Mouse (Mus musculus) lung, adult 2 months (tissue): Measurements from ENCODE around the gene Atp11a. TPM values are rescaled to one million over a fixed set of nuclear protein-coding genes. Genes with fewer than 3 reads are reported as not detected.
A peak's percentile ranks its signal among the peaks of the same experiment; 100 is the strongest.

Experiments used
- DNase-seq: peaks from one replicate; pipeline ENCODE4 v3.0.0; 2022
- H3K4me1 ChIP-seq: fragments of 200-500 bp; 2 replicates; pipeline ENCODE4 v1.6.1; 2011; ENCODE audit warnings: low read length; ENCODE audit not compliant: control insufficient read depth, insufficient read depth
- H3K4me3 ChIP-seq: fragments of 200-500 bp; replicated peaks from 2 replicates; pipeline ENCODE3; 2011; ENCODE audit warnings: low read depth, mild to moderate bottlenecking, control low read depth, low read length; ENCODE audit errors: extremely low read depth
- CTCF ChIP-seq: fragments of 200-500 bp; IDR thresholded peaks from 2 replicates; pipeline ENCODE4 v1.5.1; 2011; ENCODE audit warnings: mild to moderate bottlenecking, low read length, control low read depth; ENCODE audit not compliant: insufficient read depth
- POLR2A ChIP-seq: fragments of 200-500 bp; IDR thresholded peaks from 2 replicates; pipeline ENCODE4 v1.6.1; 2011; ENCODE audit warnings: low read depth, mild to moderate bottlenecking, control low read depth, low read length, borderline replicate concordance; ENCODE audit errors: extremely low read depth
- WGBS: fragments of 180-500 bp; shearing (Covaris S2); methylation state at CpG from one replicate; pipeline ENCODE4 v1.1.7; 2018; 5-methylcytosine and 5-hydroxymethylcytosine counted together
- polyA plus RNA-seq: library from polyadenylated mRNA; depleted of rRNA; stranded (reverse); fragments of >200 nt; gene quantifications from 2 replicates; pipeline ENCODE4 v1.2.3, GENCODE M21; 2012

Atp11a gene
- polyA plus RNA-seq, 1 experiment, result 307 TPM

DNA sequence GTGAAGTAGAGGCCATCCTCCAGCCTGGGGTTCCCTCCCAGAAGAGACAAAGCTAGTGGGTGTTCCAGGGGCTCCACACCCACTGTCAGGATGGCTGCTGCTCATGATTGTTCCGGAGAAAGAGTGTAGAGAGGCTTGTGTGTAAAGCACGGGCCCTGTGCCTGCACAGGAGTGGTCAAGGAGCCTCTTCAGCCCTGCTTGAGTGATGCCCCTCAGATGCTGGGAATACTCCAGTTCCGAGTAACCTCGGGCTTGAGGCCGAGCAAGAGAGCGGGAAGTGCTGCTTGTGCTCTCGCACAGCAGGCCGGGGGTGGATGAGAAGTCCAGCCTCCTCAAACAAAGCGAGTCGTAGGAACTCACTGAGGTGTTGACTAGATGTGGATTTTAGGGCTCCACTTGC, 46.3 kb downstream of the Atp11a start:
- peak; percentile 74 for DNase-seq
- Histone ChIP-seq H3K4me1 (peaks cover 53% of the 10 kb centered on the region), H3K4me3 (no peak overlapping the region)
- WGBS, result 67% methylated on average over 10 of the region's 10 CpGs
- no peak for TF ChIP-seq CTCF
- TF ChIP-seq POLR2A, result no peak

DNA sequence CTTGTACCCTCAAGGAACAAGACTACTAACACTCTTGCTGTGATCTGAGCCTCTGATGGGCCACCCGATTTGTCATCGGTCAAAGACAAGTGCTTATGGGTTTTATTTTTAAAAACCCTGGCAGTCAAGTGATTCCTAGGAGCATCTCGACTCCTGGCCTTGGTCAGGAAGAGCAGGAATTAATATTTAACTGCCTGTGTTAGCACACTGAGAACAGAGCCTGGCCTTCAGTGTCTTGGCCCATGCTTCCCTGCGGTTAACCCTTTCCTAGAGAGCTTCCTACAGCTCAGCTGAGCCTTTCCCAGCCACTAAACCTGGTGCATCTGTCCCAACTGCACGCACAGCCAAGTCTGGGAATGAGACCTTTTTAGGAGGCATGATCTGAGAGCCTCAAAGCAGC, 48.1 kb downstream of the Atp11a start:
- Histone ChIP-seq H3K4me3 (no peak overlapping the region), H3K4me1 (peaks cover 44% of the 10 kb centered on the region)
- DNase-seq, result no peak
- no peak for TF ChIP-seq POLR2A
- 65% methylated on average over 5 of the region's 5 CpGs for WGBS

DNA sequence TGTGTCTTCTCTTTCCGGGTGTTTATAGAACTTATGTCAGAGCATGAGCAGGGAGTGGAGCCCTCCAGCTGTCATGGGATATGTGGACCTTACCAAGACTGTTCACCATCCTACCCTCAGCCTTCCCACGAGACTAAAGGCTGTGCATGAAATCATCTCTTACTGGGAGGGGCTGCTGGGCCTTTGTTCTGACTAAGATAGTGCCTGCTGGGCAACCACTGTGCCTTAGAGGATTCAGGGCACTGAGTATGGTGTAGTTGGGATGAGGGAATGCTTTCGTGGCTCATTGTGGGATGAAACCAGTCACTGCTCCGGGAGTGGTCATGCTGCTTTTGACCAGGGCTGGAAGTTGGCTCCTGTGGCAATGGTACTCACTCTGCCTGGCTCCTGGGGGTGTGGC, 48.8 kb downstream of the Atp11a start:
- TF ChIP-seq POLR2A, result no peak
- Histone ChIP-seq H3K4me3 (no peak overlapping the region), H3K4me1 (peaks cover 40% of the 10 kb centered on the region)
- no peak for DNase-seq
- WGBS, result 62% methylated on average over 4 of the region's 4 CpGs

DNA sequence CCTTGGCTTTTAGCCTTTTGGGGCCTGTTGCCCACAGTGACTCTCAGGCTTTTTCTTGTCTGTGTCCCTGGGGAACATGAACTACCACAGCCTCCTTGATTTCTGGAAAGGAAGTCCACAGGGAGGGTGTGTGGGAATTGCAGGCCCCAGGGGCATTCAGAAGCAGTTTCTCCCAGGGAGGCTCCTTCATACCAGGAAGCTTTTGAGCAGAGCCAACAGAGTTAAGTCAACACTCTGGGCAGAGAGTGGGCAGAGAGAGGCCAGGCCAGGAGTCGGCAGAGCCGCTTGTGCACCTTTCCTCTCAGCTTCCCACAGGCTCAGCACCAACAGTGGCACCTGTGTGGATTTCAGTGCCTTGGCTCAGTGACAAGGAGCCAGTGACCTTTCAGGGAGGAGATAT, 51.2 kb downstream of the Atp11a start:
- 65% methylated on average over 2 of the region's 2 CpGs for WGBS
- TF ChIP-seq POLR2A, result no peak
- no peak for TF ChIP-seq CTCF
- Histone ChIP-seq H3K4me3 (no peak overlapping the region), H3K4me1 (peaks cover 16% of the 10 kb centered on the region)
- DNase-seq, result no peak

GRCm38 (mm10) chr8:12809516-12809915, 52.7 kb downstream of the Atp11a start:
- peaks cover 9% of the 10 kb centered on the region; the same call in 1 of the 2 replicates for H3K4me1 ChIP-seq
- no peak overlapping the region for H3K4me3 ChIP-seq
- WGBS, result 82% methylated on average over 2 of the region's 2 CpGs

DNA sequence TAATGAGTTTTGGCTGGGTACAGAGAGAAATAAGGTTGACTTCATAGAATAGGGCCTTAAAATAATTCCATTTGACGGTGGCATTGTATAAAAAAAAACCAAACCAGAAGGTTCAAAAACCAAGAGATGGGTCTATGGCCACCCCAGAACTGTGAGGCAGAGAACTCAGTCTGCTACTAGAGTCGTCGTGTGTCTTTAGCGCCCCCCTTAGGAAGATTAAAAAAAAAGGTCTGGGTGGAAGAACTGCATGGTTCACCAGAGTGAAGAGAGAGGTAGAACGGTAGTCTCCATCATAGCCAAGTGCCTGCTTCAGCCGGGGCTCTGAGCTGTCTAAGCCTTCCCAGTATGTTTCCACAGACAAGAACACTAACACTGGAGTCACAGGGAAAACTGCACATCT, 54.4 kb downstream of the Atp11a start:
- no peak for DNase-seq
- TF ChIP-seq CTCF (no peak), POLR2A (no peak)
- Histone ChIP-seq H3K4me3 (no peak overlapping the region), H3K4me1 (peaks cover 6% of the 10 kb centered on the region; the same call in 1 of the 2 replicates)
- WGBS, result 40% methylated on average over 6 of the region's 6 CpGs

More at GRCm38 (mm10) chr8:12809516-12809915, 52.7 kb downstream of the Atp11a start:
- no peak for DNase-seq
- TF ChIP-seq CTCF, result no peak
- TF ChIP-seq POLR2A, result no peak

DNA sequence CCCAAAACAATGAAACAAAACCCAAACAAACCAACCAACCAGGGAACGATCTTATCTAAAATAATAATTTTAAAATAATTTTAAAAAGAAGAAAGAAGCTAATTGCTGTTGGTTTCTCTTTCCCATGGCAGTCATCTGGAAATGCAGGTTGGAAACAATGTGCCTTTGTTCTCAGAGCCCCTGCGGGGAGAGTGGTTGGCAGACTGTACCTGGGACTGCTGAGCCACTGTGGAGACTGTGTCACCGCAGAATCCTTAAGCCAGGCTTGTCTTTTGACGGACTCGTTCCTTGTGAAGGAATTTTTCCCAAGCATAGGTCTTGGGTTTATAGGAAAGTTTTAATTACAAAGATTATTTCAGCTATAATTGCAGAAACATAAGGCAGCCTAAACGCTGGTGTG, 59.6 kb downstream of the Atp11a start:
- Histone ChIP-seq H3K4me3 (no peak overlapping the region), H3K4me1 (no peaks in the 10 kb centered on the region)
- TF ChIP-seq CTCF (no peak), POLR2A (no peak)
- DNase-seq, result no peak
- WGBS, result 77% methylated on average over 6 of the region's 6 CpGs

- no peak for DNase-seq
- TF ChIP-seq POLR2A, result no peak
- no peak for TF ChIP-seq CTCF
- Histone ChIP-seq H3K4me3 (no peak overlapping the region), H3K4me1 (peaks cover 3% of the 10 kb centered on the region; the same call in 1 of the 2 replicates)
- 60% methylated on average over 7 of the region's 7 CpGs for whole genome bisulfite sequencing
These were observed 66.1 kb downstream of the Atp11a start for GRCm38 (mm10) chr8:12822892-12823291.

- 62% methylated on average over 10 of the region's 10 CpGs for WGBS
- Histone ChIP-seq H3K4me1 (peaks cover 3% of the 10 kb centered on the region; the same call in 1 of the 2 replicates), H3K4me3 (no peak overlapping the region)
- TF ChIP-seq POLR2A (no peak), CTCF (no peak)
- DNase-seq, result peak; percentile 25
These were observed 67.7 kb downstream of the Atp11a start for GRCm38 (mm10) chr8:12824562-12824961.

- peaks cover 3% of the 10 kb centered on the region; the same call in 1 of the 2 replicates for H3K4me1 ChIP-seq
- DNase-seq, result peak; percentile 33
- WGBS, result 61% methylated on average over 6 of the region's 6 CpGs
- TF ChIP-seq POLR2A (no peak), CTCF (no peak)
- no peak overlapping the region for H3K4me3 ChIP-seq
These were observed 68.4 kb downstream of the Atp11a start for GRCm38 (mm10) chr8:12825236-12825635.
